Mouse (Mus musculus): ENCODE measurements around the gene Slc24a4. TPM values are rescaled to one million over a fixed set of nuclear protein-coding genes. Genes with fewer than 3 reads are reported as not detected.

Slc24a4 gene
- not detected in 2 replicates for polyA plus RNA-seq (2014; fragmentation: Nextera tagmentation; extraction: Ambion mirVana)

- Histone ChIP-seq H3K9ac (ENCODE audit: low read depth, low read length) (peak within 1 kb of the TSS; percentile 42; the same call in 1 of the 2 replicates), H3K4me3 (ENCODE audit: low read length) (peak within 1 kb of the TSS; percentile 58), H3K4me1 (ENCODE audit: control insufficient read depth, insufficient read depth, low read length) (peaks cover 16% of the 10 kb centered on the region; the same call in 1 of the 2 replicates), H3K27me3 (ENCODE audit: control insufficient read depth, insufficient read depth, low read length) (peaks cover 54% of the 10 kb centered on the region), H3K9me3 (ENCODE audit: control insufficient read depth, low read length) (no peaks in the 10 kb centered on the region), H3K27ac (ENCODE audit: low read depth, low read length) (no peak within 1 kb of the TSS), H3K4me2 (replicated peaks; ENCODE audit: low read depth, low read length) (peak within 1 kb of the TSS; percentile 96), H3K36me3 (ENCODE audit: control insufficient read depth, insufficient read depth, low read length) (no peaks in the 10 kb centered on the region)
- WGBS: 2% methylated on average over 31 of the region's 34 CpGs
- peak; percentile 72 for ATAC-seq (ENCODE audit: low FRiP score, low TSS enrichment)
Measured at GRCm38 (mm10) chr12:102128081-102128790, at the start of gene Slc24a4. TSS of gene Slc24a4 (plus strand) at chr12:102128733.

GRCm38 (mm10) chr12:102082648-102083425 lies 45.7 kb upstream of the Slc24a4 start:
- Histone ChIP-seq H3K27me3 (ENCODE audit: control insufficient read depth, insufficient read depth, low read length) (no peaks in the 10 kb centered on the region), H3K9ac (ENCODE audit: low read depth, low read length) (no peak overlapping the region), H3K9me3 (ENCODE audit: control insufficient read depth, low read length) (no peaks in the 10 kb centered on the region), H3K36me3 (ENCODE audit: control insufficient read depth, insufficient read depth, low read length) (no peaks in the 10 kb centered on the region), H3K4me3 (ENCODE audit: low read length) (no peak overlapping the region), H3K4me1 (ENCODE audit: control insufficient read depth, insufficient read depth, low read length) (no peaks in the 10 kb centered on the region), H3K4me2 (replicated peaks; ENCODE audit: low read depth, low read length) (no peak overlapping the region), H3K27ac (ENCODE audit: low read depth, low read length) (no peak overlapping the region)
- ATAC-seq (ENCODE audit: low FRiP score, low TSS enrichment): no peak
- WGBS: 75% methylated on average over 13 of the region's 13 CpGs

- no peaks in the 10 kb centered on the region for H3K36me3 ChIP-seq (ENCODE audit: control insufficient read depth, insufficient read depth, low read length)
- H3K4me3 ChIP-seq (ENCODE audit: low read length): no peak overlapping the region
- H3K9ac ChIP-seq (ENCODE audit: low read depth, low read length): no peak overlapping the region
- 95% methylated on average over 1 of the region's 1 CpGs for WGBS
- H3K4me2 ChIP-seq (replicated peaks; ENCODE audit: low read depth, low read length): no peak overlapping the region
- no peak overlapping the region for H3K27ac ChIP-seq (ENCODE audit: low read depth, low read length)
- H3K27me3 ChIP-seq (ENCODE audit: control insufficient read depth, insufficient read depth, low read length): no peaks in the 10 kb centered on the region
- ATAC-seq (ENCODE audit: low FRiP score, low TSS enrichment): no peak
- H3K9me3 ChIP-seq (ENCODE audit: control insufficient read depth, low read length): no peaks in the 10 kb centered on the region
- H3K4me1 ChIP-seq (ENCODE audit: control insufficient read depth, insufficient read depth, low read length): no peaks in the 10 kb centered on the region
Measured at GRCm38 (mm10) chr12:102090535-102090934, 38.0 kb upstream of the Slc24a4 start.

DNA sequence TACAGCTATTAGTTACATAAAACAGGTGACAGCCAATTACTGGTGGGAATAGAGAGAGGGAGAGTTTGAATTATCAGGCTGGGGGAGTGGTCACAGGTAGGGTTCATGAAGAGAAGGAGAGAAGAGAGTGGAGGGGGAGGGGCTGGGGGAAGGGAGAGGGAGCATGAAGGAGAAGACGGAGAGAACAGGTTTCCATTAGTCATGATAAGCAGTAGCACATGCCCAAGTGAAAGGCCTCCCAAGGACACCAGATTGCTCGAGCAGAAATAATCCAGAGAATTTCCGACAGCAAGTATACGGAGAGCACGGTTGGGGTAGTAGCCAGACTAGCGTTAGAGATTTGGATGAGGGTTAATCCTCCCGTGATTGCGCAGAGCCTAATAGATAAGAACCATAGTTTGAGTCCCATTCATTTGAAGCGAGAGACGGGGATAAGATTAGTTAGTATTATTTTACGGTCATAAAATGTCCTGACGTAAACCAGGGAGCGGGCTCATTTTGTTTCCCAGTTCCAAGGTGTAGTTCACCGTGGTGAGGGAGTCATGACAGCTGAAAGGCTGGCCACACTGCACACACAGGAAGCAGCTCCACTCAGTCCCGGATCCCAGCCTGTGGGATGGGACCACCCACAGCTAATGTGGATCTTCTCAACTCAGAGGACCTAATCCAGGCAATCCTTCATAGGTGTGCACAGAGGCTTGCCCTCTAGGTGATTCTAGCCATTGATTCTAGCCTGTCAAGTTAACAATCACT lies 36.0 kb upstream of the Slc24a4 start:
- no peak overlapping the region for H3K9ac ChIP-seq (ENCODE audit: low read depth, low read length)
- H3K4me2 ChIP-seq (replicated peaks; ENCODE audit: low read depth, low read length): no peak overlapping the region
- no peaks in the 10 kb centered on the region for H3K4me1 ChIP-seq (ENCODE audit: control insufficient read depth, insufficient read depth, low read length)
- 77% methylated on average over 15 of the region's 15 CpGs for WGBS
- ATAC-seq (ENCODE audit: low FRiP score, low TSS enrichment): no peak
- H3K9me3 ChIP-seq (ENCODE audit: control insufficient read depth, low read length): no peaks in the 10 kb centered on the region
- no peaks in the 10 kb centered on the region for H3K36me3 ChIP-seq (ENCODE audit: control insufficient read depth, insufficient read depth, low read length)
- H3K27me3 ChIP-seq (ENCODE audit: control insufficient read depth, insufficient read depth, low read length): no peaks in the 10 kb centered on the region
- H3K4me3 ChIP-seq (ENCODE audit: low read length): no peak overlapping the region
- no peak overlapping the region for H3K27ac ChIP-seq (ENCODE audit: low read depth, low read length)

DNA sequence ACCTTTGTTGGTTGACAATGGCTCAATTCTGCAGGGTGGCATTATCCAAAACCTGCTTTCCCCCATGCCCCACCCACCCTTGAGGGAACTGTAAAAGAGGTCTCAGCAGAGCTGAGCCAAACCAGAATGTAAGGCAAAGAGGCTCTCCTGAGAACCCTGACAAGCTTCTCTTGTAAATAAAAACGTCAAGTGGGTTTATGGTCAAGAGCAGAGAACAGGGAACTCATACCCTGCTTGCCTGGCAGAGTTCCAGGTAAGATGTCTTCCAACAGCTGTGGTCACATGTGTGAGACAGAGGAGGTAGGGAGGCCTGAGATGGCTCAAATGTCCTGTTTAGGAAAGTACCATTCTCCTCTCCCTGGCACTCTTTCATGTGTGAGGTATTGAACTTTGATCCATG lies 22.5 kb upstream of the Slc24a4 start:
- WGBS: 27% methylated on average over 1 of the region's 1 CpGs
- no peaks in the 10 kb centered on the region for H3K4me1 ChIP-seq (ENCODE audit: control insufficient read depth, insufficient read depth, low read length)
- no peak overlapping the region for H3K4me3 ChIP-seq (ENCODE audit: low read length)
- no peak overlapping the region for H3K9ac ChIP-seq (ENCODE audit: low read depth, low read length)
- no peaks in the 10 kb centered on the region for H3K9me3 ChIP-seq (ENCODE audit: control insufficient read depth, low read length)
- no peak overlapping the region for H3K4me2 ChIP-seq (replicated peaks; ENCODE audit: low read depth, low read length)
- H3K27ac ChIP-seq (ENCODE audit: low read depth, low read length): no peak overlapping the region
- no peaks in the 10 kb centered on the region for H3K36me3 ChIP-seq (ENCODE audit: control insufficient read depth, insufficient read depth, low read length)
- no peak for ATAC-seq (ENCODE audit: low FRiP score, low TSS enrichment)
- H3K27me3 ChIP-seq (ENCODE audit: control insufficient read depth, insufficient read depth, low read length): no peaks in the 10 kb centered on the region

DNA sequence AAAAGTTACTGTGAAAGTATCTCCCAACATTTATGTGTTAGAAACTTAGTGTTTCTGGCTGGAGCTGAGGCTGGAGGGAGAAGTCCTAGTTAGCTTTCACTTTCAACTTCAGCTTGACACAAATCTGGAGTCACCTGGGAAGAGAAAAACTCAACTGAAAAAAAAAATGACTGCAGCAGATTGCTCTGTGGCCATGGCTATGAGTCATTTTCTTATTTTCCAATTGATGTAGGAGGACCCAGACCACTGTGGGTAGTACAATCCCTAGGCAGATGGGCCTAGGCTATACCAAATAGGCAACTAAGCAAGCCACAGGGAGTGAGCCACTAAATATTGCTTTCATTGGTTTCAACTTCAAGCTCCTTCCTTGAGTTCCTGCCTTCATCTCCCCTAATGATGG lies 19.7 kb upstream of the Slc24a4 start:
- no peaks in the 10 kb centered on the region for H3K36me3 ChIP-seq (ENCODE audit: control insufficient read depth, insufficient read depth, low read length)
- H3K27ac ChIP-seq (ENCODE audit: low read depth, low read length): no peak overlapping the region
- H3K9me3 ChIP-seq (ENCODE audit: control insufficient read depth, low read length): no peaks in the 10 kb centered on the region
- no peaks in the 10 kb centered on the region for H3K4me1 ChIP-seq (ENCODE audit: control insufficient read depth, insufficient read depth, low read length)
- H3K4me3 ChIP-seq (ENCODE audit: low read length): no peak overlapping the region
- H3K4me2 ChIP-seq (replicated peaks; ENCODE audit: low read depth, low read length): no peak overlapping the region
- no peaks in the 10 kb centered on the region for H3K27me3 ChIP-seq (ENCODE audit: control insufficient read depth, insufficient read depth, low read length)
- H3K9ac ChIP-seq (ENCODE audit: low read depth, low read length): no peak overlapping the region
- ATAC-seq (ENCODE audit: low FRiP score, low TSS enrichment): no peak

DNA sequence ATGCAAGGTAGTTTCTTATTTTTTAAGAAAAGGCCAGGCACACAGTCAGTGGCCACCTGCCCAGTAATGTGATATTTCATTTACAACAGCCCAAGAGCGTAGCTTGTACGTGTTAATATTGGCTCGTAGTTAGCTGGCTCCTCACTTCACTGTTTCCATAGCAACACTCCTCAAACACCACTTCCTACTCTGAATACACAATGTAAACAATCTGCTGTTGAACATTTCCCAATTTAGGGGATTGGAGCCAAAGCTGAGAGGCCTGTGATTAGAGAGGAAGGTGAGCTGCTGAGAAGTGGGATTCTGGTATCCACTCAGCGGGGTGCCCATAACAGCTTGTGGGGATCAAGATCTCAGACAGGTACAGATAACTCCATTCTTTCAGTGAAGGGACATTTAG lies 16.0 kb upstream of the Slc24a4 start:
- no peaks in the 10 kb centered on the region for H3K9me3 ChIP-seq (ENCODE audit: control insufficient read depth, low read length)
- no peak overlapping the region for H3K4me3 ChIP-seq (ENCODE audit: low read length)
- H3K27me3 ChIP-seq (ENCODE audit: control insufficient read depth, insufficient read depth, low read length): no peaks in the 10 kb centered on the region
- H3K9ac ChIP-seq (ENCODE audit: low read depth, low read length): no peak overlapping the region
- H3K4me2 ChIP-seq (replicated peaks; ENCODE audit: low read depth, low read length): no peak overlapping the region
- no peak overlapping the region for H3K27ac ChIP-seq (ENCODE audit: low read depth, low read length)
- no peaks in the 10 kb centered on the region for H3K36me3 ChIP-seq (ENCODE audit: control insufficient read depth, insufficient read depth, low read length)
- ATAC-seq (ENCODE audit: low FRiP score, low TSS enrichment): no peak
- H3K4me1 ChIP-seq (ENCODE audit: control insufficient read depth, insufficient read depth, low read length): no peaks in the 10 kb centered on the region
- WGBS: 55% methylated on average over 4 of the region's 4 CpGs

GRCm38 (mm10) chr12:102112901-102113300 lies 15.6 kb upstream of the Slc24a4 start:
- no peaks in the 10 kb centered on the region for H3K9me3 ChIP-seq (ENCODE audit: control insufficient read depth, low read length)
- no peaks in the 10 kb centered on the region for H3K36me3 ChIP-seq (ENCODE audit: control insufficient read depth, insufficient read depth, low read length)
- no peak for ATAC-seq (ENCODE audit: low FRiP score, low TSS enrichment)
- H3K27ac ChIP-seq (ENCODE audit: low read depth, low read length): no peak overlapping the region
- H3K9ac ChIP-seq (ENCODE audit: low read depth, low read length): no peak overlapping the region
- WGBS: 79% methylated on average over 7 of the region's 7 CpGs
- H3K4me3 ChIP-seq (ENCODE audit: low read length): no peak overlapping the region
- no peak overlapping the region for H3K4me2 ChIP-seq (replicated peaks; ENCODE audit: low read depth, low read length)
- H3K27me3 ChIP-seq (ENCODE audit: control insufficient read depth, insufficient read depth, low read length): no peaks in the 10 kb centered on the region
- no peaks in the 10 kb centered on the region for H3K4me1 ChIP-seq (ENCODE audit: control insufficient read depth, insufficient read depth, low read length)

GRCm38 (mm10) chr12:102113391-102113790 lies 15.1 kb upstream of the Slc24a4 start:
- H3K4me2 ChIP-seq (replicated peaks; ENCODE audit: low read depth, low read length): no peak overlapping the region
- no peak overlapping the region for H3K27ac ChIP-seq (ENCODE audit: low read depth, low read length)
- H3K27me3 ChIP-seq (ENCODE audit: control insufficient read depth, insufficient read depth, low read length): no peaks in the 10 kb centered on the region
- 80% methylated on average over 3 of the region's 3 CpGs for WGBS
- no peaks in the 10 kb centered on the region for H3K9me3 ChIP-seq (ENCODE audit: control insufficient read depth, low read length)
- ATAC-seq (ENCODE audit: low FRiP score, low TSS enrichment): no peak
- H3K4me1 ChIP-seq (ENCODE audit: control insufficient read depth, insufficient read depth, low read length): no peaks in the 10 kb centered on the region
- no peak overlapping the region for H3K4me3 ChIP-seq (ENCODE audit: low read length)
- no peaks in the 10 kb centered on the region for H3K36me3 ChIP-seq (ENCODE audit: control insufficient read depth, insufficient read depth, low read length)
- no peak overlapping the region for H3K9ac ChIP-seq (ENCODE audit: low read depth, low read length)

Measured in kidney, embryonic 14.5 days (tissue).